Mouse (Mus musculus): Measurements from ENCODE around the gene Iqsec1.

GRCm38 (mm10) chr6:90618821-90619636 is 369.5 kb downstream of the Iqsec1 start:
- TF ChIP-seq CTCF (IDR thresholded peaks at IDR 0.05; ENCODE audit: low read depth, low read length) (no peak), POLR2A (IDR thresholded peaks at IDR 0.05; ENCODE audit: extremely low read depth, insufficient read depth, low read length) (no peak)
